Mouse (Mus musculus): ENCODE results near the gene Pomt1. TPM values are rescaled to one million over a fixed set of nuclear protein-coding genes. Genes with fewer than 3 reads are reported as not detected.

The Pomt1 gene
- polyA plus RNA-seq, 1 experiment: 21.1 TPM

DNA sequence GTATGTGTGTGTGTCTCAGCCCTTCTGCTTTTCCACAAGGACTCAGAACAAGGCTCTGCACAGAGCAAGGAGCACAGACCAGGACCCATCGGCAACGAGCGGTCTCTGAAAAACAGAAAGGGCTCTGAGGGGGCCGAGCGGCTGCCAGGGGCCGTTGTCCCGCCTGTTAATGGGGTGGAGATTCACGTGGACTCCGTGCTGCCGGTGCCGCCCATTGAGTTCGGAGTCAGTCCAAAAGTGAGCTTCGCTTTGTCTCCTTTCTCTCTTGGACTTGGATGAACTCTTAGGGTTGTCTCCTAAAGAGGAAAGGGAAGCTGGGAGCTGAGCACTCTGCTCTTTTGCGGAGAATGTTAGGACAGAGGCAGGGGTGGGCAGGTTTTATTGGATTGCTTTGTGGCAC is 16.9 kb upstream of the Pomt1 start:
- Histone ChIP-seq H3K4me1 (ENCODE audit: control insufficient read depth, insufficient read depth, low read length) (no peaks in the 10 kb centered on the region), H3K4me3 (ENCODE audit: insufficient read depth, low read length) (no peak overlapping the region), H3K27ac (ENCODE audit: insufficient read depth, low read depth, low read length) (no peak overlapping the region)
- TF ChIP-seq POLR2A (IDR thresholded peaks at IDR 0.05; ENCODE audit: borderline replicate concordance, low read depth, low read length) (no peak), CTCF (IDR thresholded peaks at IDR 0.05; ENCODE audit: low read depth, low read length) (no peak)

- TF ChIP-seq CTCF (IDR thresholded peaks at IDR 0.05; ENCODE audit: low read depth, low read length) (no peak), POLR2A (IDR thresholded peaks at IDR 0.05; ENCODE audit: borderline replicate concordance, low read depth, low read length) (no peak)
- H3K27ac ChIP-seq (ENCODE audit: insufficient read depth, low read depth, low read length): no peak overlapping the region
Observed at GRCm38 (mm10) chr2:32220021-32220420, 16.4 kb upstream of the Pomt1 start.

DNA sequence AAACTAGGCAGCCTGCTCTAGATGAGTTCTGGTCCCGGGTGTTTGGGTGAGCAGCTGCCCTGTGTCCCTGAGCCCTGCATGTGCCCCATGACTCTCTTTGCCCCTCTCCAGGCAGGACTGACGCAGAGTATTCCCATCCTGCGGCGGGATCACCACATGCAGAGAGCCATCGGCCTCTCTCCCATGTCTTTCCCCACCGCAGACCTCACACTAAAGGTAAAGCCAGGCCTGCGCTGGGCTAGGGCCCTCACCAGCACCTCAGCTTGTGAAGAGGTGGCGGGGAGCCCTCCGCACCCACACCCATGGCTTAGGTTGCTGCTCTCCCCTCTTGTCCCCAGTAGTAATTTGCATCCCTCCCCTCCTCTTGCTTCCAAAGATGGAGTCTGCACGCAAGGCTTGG is 15.4 kb upstream of the Pomt1 start:
- Histone ChIP-seq H3K4me1 (ENCODE audit: control insufficient read depth, insufficient read depth, low read length) (no peaks in the 10 kb centered on the region), H3K4me3 (ENCODE audit: insufficient read depth, low read length) (no peak overlapping the region), H3K27ac (ENCODE audit: insufficient read depth, low read depth, low read length) (no peak overlapping the region)
- TF ChIP-seq POLR2A (IDR thresholded peaks at IDR 0.05; ENCODE audit: borderline replicate concordance, low read depth, low read length) (no peak), CTCF (IDR thresholded peaks at IDR 0.05; ENCODE audit: low read depth, low read length) (no peak)

More at GRCm38 (mm10) chr2:32220021-32220420, 16.4 kb upstream of the Pomt1 start:
- no peak overlapping the region for H3K4me3 ChIP-seq (ENCODE audit: insufficient read depth, low read length)
- H3K4me1 ChIP-seq (ENCODE audit: control insufficient read depth, insufficient read depth, low read length): no peaks in the 10 kb centered on the region

DNA sequence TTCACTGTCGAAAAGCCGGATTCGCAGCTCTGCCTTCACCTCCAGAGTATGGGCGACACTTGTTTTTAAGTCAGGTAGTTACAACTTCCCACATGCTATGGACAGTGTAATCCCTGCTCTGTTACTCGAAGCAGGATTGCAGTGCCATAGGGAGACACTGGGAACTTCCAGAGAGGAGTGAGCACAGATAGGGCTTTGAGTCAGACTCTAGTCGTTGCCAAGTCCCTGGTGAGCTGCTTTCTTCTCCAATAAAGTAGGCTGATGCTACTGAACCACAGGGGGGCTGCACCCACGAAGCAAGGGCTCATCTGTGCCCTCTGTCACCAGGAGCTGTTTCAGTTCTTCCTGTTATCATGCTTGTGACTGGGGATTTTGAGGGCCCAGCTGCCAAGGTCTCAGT is 14.8 kb upstream of the Pomt1 start:
- Histone ChIP-seq H3K27ac (ENCODE audit: insufficient read depth, low read depth, low read length) (no peak overlapping the region), H3K4me1 (ENCODE audit: control insufficient read depth, insufficient read depth, low read length) (no peaks in the 10 kb centered on the region), H3K4me3 (ENCODE audit: insufficient read depth, low read length) (no peak overlapping the region)
- TF ChIP-seq POLR2A (IDR thresholded peaks at IDR 0.05; ENCODE audit: borderline replicate concordance, low read depth, low read length) (no peak), CTCF (IDR thresholded peaks at IDR 0.05; ENCODE audit: low read depth, low read length) (no peak)

DNA sequence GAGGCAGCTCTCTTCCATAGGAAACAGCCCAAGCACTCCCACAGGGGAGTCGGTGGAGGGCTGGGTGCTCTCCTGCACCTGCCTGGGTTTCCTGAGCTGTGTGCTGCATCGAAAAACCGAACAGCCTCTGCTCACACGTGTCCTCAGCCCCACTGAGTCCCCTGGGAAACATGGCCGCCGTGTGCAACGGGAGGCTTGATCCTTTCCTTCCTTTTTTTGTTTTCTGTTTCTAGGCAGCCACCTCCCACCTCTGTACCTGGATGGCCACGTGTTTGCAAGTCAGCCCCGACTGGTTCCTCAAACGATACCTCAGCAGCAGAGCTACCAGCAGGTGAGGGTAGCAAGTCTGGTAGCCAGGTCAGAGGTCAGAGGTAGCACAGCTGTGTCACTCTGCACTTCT is 14.3 kb upstream of the Pomt1 start:
- TF ChIP-seq POLR2A (IDR thresholded peaks at IDR 0.05; ENCODE audit: borderline replicate concordance, low read depth, low read length) (no peak), CTCF (IDR thresholded peaks at IDR 0.05; ENCODE audit: low read depth, low read length) (no peak)
- H3K27ac ChIP-seq (ENCODE audit: insufficient read depth, low read depth, low read length): no peak overlapping the region
- no peaks in the 10 kb centered on the region for H3K4me1 ChIP-seq (ENCODE audit: control insufficient read depth, insufficient read depth, low read length)
- no peak overlapping the region for H3K4me3 ChIP-seq (ENCODE audit: insufficient read depth, low read length)

- peaks cover 7% of the 10 kb centered on the region; the same call in 1 of the 2 replicates for H3K4me1 ChIP-seq (ENCODE audit: control insufficient read depth, insufficient read depth, low read length)
- H3K27ac ChIP-seq (ENCODE audit: insufficient read depth, low read depth, low read length): no peak overlapping the region
- no peak for TF ChIP-seq CTCF (IDR thresholded peaks at IDR 0.05; ENCODE audit: low read depth, low read length)
- peak overlapping the region; percentile 78 for H3K4me3 ChIP-seq (ENCODE audit: insufficient read depth, low read length)
Observed at GRCm38 (mm10) chr2:32235433-32235832, 957 bp upstream of the Pomt1 start.

- TF ChIP-seq POLR2A (IDR thresholded peaks at IDR 0.05; ENCODE audit: borderline replicate concordance, low read depth, low read length): no peak
- TF ChIP-seq CTCF (IDR thresholded peaks at IDR 0.05; ENCODE audit: low read depth, low read length): no peak
- peaks cover 7% of the 10 kb centered on the region; the same call in 1 of the 2 replicates for H3K4me1 ChIP-seq (ENCODE audit: control insufficient read depth, insufficient read depth, low read length)
Observed at GRCm38 (mm10) chr2:32236760-32237487, 534 bp downstream of the Pomt1 start.

GRCm38 (mm10) chr2:32237571-32237970 is 1.2 kb downstream of the Pomt1 start:
- Histone ChIP-seq H3K4me3 (ENCODE audit: insufficient read depth, low read length) (peak overlapping the region; percentile 78), H3K4me1 (ENCODE audit: control insufficient read depth, insufficient read depth, low read length) (peaks cover 7% of the 10 kb centered on the region; the same call in 1 of the 2 replicates)
- TF ChIP-seq POLR2A (IDR thresholded peaks at IDR 0.05; ENCODE audit: borderline replicate concordance, low read depth, low read length) (no peak), CTCF (IDR thresholded peaks at IDR 0.05; ENCODE audit: low read depth, low read length) (no peak)

More at GRCm38 (mm10) chr2:32236760-32237487, 534 bp downstream of the Pomt1 start:
- Histone ChIP-seq H3K27ac (ENCODE audit: insufficient read depth, low read depth, low read length) (peak overlapping the region; percentile 51), H3K4me3 (ENCODE audit: insufficient read depth, low read length) (peak overlapping the region; percentile 78)

GRCm38 (mm10) chr2:32238708-32239435 is 2.5 kb downstream of the Pomt1 start:
- H3K27ac ChIP-seq (ENCODE audit: insufficient read depth, low read depth, low read length): no peak overlapping the region
- H3K4me3 ChIP-seq (ENCODE audit: insufficient read depth, low read length): no peak overlapping the region
- peaks cover 7% of the 10 kb centered on the region; the same call in 1 of the 2 replicates for H3K4me1 ChIP-seq (ENCODE audit: control insufficient read depth, insufficient read depth, low read length)
- TF ChIP-seq POLR2A (IDR thresholded peaks at IDR 0.05; ENCODE audit: borderline replicate concordance, low read depth, low read length): no peak
- TF ChIP-seq CTCF (IDR thresholded peaks at IDR 0.05; ENCODE audit: low read depth, low read length): no peak

More at GRCm38 (mm10) chr2:32237571-32237970, 1.2 kb downstream of the Pomt1 start:
- H3K27ac ChIP-seq (ENCODE audit: insufficient read depth, low read depth, low read length): no peak overlapping the region

GRCm38 (mm10) chr2:32240591-32240990 is 4.2 kb downstream of the Pomt1 start:
- Histone ChIP-seq H3K27ac (ENCODE audit: insufficient read depth, low read depth, low read length) (no peak overlapping the region), H3K4me3 (ENCODE audit: insufficient read depth, low read length) (no peak overlapping the region), H3K4me1 (ENCODE audit: control insufficient read depth, insufficient read depth, low read length) (peaks cover 4% of the 10 kb centered on the region; the same call in 1 of the 2 replicates)
- TF ChIP-seq POLR2A (IDR thresholded peaks at IDR 0.05; ENCODE audit: borderline replicate concordance, low read depth, low read length): no peak
- TF ChIP-seq CTCF (IDR thresholded peaks at IDR 0.05; ENCODE audit: low read depth, low read length): no peak
